Mouse (Mus musculus): ENCODE results near the gene Rbfox2. TPM values are rescaled to one million over a fixed set of nuclear protein-coding genes. Genes with fewer than 3 reads are reported as not detected.

Gene Rbfox2
- total RNA-seq, 2 experiments from 2014 or later, result 248 to 258 TPM

DNA sequence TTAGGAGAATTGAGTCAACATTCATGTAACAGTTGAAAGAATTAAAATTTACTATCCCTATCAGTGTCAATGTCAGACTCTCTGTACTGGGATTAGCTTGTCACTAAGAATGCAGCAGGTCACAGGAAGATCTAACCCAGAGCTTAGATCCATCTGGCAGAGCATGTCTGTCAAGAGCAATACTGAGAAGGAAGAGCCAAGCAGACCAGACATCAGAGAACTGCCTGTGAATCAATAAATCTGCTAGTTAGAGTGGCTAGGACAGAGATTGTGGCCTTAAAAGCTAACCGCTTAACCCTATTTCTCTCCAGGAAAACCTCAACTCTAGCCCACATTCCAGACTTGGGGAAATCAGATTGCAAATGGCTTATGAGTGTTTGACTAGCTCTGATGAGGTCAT lies 220.3 kb downstream of the Rbfox2 start:
- no peak for TF ChIP-seq CTCF (IDR thresholded peaks at IDR 0.05)
- H3K4me3 ChIP-seq, result no peak overlapping the region
- H3K27ac ChIP-seq, result no peak overlapping the region
- intact Hi-C loops (cut with DNase I), result no loop called here
- DNase-seq (ENCODE audit: extremely low spot score in 1 of 2, low spot score in 2 of 2), result no peak

DNA sequence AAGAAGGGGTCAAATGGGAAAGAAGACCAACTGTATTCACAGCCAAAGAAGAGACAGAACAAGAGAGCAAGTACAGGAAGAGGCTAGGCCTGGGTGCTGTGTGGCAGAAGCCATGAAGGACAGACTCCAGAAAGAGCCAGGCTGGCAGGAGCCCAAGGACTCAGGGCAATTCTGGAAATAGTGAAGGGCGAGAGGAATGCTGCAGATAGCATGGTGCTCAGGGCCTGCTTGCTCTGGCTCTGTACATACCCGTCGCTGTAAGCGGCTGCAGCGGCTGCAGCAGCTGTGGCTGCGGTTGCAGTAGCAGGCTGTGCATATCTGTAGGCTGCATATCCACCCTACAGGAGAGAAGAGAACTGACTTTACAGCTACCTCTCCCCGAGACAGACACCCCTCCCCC lies 221.0 kb downstream of the Rbfox2 start:
- intact Hi-C loops (cut with DNase I), result no loop called here
- no peak for TF ChIP-seq CTCF (IDR thresholded peaks at IDR 0.05)
- no peak for DNase-seq (ENCODE audit: extremely low spot score in 1 of 2, low spot score in 2 of 2)
- no peak overlapping the region for H3K27ac ChIP-seq
- H3K4me3 ChIP-seq, result no peak overlapping the region

DNA sequence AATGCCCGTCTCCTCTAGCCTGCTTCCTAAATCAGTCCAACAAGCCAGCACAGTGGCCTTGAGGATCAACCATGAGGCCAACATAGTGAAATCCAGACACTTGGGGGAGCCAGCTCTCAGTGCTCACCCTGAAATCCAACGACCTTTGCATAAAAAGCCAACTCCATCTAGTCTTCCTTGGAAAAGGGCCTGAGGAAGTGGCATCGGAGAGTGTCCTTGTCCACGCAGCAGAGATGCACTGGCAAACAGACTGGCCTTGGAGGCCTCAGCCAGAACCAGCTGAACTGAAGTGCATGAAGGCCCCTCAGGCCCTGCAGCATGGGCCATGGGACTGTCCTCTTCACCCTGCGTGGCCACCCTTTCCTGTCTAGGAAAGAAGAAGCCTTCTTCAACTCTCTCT lies 225.3 kb downstream of the Rbfox2 start:
- intact Hi-C loops (cut with DNase I), result no loop called here
- no peak overlapping the region for H3K4me3 ChIP-seq
- peak overlapping the region; percentile 61 for H3K27ac ChIP-seq
- no peak; the same call in 1 of the 2 replicates for TF ChIP-seq CTCF (IDR thresholded peaks at IDR 0.05)
- no peak for DNase-seq (ENCODE audit: extremely low spot score in 1 of 2, low spot score in 2 of 2)

DNA sequence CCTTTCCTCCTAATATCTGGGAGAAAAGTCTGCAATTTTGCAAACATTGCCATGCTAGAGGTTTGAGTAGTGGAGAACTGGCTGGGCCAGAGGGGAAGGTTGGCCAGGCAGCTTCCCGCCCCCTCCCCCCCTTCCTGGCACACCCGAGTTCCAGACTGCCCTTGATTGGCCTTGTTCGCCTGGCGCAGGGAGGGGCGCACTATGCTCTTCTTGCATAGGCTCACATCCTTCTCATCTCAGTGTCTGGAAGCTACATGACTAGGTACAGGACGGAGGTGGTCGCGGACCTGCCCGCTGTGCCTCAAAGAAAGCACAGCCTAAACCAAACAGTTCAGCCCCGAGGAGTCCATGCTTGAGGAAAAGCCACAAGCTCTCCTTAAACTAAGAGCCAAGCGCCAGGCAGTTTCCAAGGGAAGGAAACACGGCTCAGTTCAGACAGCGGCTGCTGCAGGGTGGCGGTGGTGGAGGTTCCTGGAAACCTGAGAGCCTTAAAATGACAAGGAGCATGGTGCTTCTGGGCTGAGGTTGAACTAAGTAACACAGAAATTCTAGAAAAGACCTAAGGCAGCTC lies 226.0 kb downstream of the Rbfox2 start:
- Histone ChIP-seq H3K4me3 (no peak overlapping the region), H3K27ac (peak overlapping the region; percentile 61)
- no peak for TF ChIP-seq CTCF (IDR thresholded peaks at IDR 0.05)
- intact Hi-C loops (cut with DNase I), result no loop called here
- DNase-seq (ENCODE audit: extremely low spot score in 1 of 2, low spot score in 2 of 2), result no peak

DNA sequence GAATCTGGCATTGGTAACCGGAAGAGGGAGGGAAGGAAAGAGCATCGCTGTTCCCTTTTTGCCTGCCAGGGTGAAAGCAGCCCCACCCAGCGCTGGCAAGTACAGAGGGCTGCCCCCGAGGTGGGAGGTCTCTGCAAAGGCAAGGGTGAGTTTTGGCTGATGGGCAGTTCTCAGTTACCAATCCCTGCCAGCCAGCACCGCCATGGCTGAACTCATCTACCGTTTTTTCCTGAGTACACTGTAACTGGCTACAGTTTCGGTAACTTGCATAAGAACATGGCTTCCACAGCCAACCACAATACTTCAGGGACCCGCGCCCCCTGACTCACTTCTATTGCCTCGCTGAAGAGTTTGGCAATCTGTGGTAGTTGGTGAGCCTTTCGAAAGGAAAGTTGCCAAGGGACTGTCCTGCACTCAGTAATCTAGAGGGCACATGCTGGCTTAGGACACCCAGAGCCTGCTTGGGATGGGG lies 226.9 kb downstream of the Rbfox2 start:
- H3K27ac ChIP-seq, result peak overlapping the region; percentile 59
- intact Hi-C loops (cut with DNase I), result no loop called here

DNA sequence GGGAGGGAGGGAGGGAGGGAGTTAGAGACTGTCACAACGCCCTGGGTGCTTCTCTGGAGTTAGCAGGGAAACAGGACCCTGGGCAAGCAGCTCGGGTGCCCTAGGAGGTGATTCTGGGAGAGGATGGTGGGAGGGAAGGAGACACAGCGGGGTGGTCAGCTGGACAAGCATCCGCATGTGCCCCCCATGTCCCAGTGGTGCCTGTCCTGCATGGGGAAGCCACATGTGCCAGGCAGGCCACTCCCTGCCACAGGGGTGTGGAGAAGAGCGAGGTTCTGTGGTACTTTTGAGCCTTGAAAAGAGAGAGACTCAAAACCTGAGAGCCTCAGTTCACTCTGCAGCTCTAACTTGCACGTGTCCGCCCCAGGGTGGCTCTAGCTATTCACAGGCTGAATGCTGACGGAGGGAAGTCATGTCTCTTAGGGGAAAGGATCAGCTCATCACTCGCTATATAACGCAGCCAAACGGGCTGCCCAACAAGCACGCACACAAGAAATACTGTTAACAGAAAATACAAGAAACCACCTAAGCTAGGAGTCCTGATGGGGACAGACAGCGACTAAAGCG lies 227.5 kb downstream of the Rbfox2 start:
- intact Hi-C loops (cut with DNase I), result no loop called here
- peak overlapping the region; percentile 59 for H3K27ac ChIP-seq
- no peak overlapping the region for H3K4me3 ChIP-seq
- no peak for DNase-seq (ENCODE audit: extremely low spot score in 1 of 2, low spot score in 2 of 2)
- TF ChIP-seq CTCF (IDR thresholded peaks at IDR 0.05), result no peak

More for the DNA sequence above, 226.9 kb downstream of the Rbfox2 start:
- TF ChIP-seq CTCF (IDR thresholded peaks at IDR 0.05), result no peak
- no peak for DNase-seq (ENCODE audit: extremely low spot score in 1 of 2, low spot score in 2 of 2)
- H3K4me3 ChIP-seq, result no peak overlapping the region

DNA sequence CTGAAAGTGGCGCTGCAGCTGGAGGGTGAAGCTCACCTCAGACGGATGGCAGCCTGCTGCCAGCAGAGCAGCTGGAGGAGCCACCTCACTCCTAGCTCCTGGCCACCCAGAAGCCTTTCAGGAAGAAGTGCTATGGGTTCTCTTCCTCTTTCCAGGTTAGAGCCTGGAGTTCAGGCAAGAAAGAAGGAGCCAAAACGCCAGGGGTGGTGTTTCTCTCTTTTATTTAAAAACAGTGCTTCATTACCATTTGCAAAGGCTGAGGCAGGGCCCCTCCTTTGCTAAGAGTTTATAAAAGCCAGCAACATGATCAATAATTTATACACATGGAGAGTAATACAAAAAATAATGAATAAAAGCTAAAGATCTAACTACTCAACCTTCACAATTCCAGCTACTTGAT lies 228.0 kb downstream of the Rbfox2 start:
- TF ChIP-seq CTCF (IDR thresholded peaks at IDR 0.05), result no peak
- intact Hi-C loops (cut with DNase I), result no loop called here
- no peak for DNase-seq (ENCODE audit: extremely low spot score in 1 of 2, low spot score in 2 of 2)
- no peak overlapping the region for H3K4me3 ChIP-seq
- H3K27ac ChIP-seq, result no peak overlapping the region

DNA sequence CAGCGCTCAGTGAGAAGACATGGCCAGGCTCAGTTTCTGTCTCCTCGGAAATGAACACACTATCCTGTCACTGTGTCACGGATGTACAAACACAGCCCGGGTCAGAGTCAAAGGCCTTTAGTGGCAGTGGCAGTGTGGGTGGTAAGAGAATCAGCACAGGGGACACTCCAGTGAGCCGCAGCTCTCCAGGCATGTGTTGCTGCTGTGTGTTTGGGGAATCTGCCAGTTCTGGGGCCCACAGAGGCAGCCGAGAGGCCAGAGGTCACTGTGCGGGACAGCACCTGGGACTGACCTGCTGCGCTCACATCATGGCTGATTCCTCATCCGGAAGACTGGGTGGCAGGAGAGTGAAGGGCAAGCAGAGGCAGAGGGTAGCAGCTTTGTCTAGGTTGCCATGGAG lies 228.9 kb downstream of the Rbfox2 start:
- intact Hi-C loops (cut with DNase I), result no loop called here

DNA sequence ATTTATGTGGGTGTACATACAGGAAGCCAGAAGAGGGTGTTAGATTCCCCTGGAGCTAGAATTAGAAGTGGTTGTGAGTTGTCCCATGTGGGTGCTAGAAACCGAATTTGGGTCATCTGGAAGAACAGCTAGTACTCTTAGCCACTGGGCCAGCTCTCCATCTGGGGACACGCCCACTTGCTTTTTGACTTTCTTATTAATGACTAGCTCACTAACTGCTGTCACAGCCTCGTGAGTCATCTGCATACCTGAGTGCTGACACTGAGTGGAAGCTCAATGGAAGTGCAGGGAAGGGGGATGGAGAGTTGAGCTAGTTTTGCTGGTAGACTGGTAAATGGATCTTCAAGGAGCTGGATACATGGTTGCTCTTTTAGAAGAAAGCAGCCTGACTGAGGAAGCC lies 230.3 kb downstream of the Rbfox2 start:
- TF ChIP-seq CTCF (IDR thresholded peaks at IDR 0.05), result no peak
- H3K4me3 ChIP-seq, result no peak overlapping the region
- intact Hi-C loops (cut with DNase I), result no loop called here
- peak in 1 of 2 experiments; percentile 42 for DNase-seq (ENCODE audit: extremely low spot score in 1 of 2, low spot score in 2 of 2)
- H3K27ac ChIP-seq, result peak overlapping the region; percentile 69

More for the DNA sequence above, 228.9 kb downstream of the Rbfox2 start:
- Histone ChIP-seq H3K27ac (peak overlapping the region; percentile 63), H3K4me3 (no peak overlapping the region)
- TF ChIP-seq CTCF (IDR thresholded peaks at IDR 0.05), result no peak
- no peak for DNase-seq (ENCODE audit: extremely low spot score in 1 of 2, low spot score in 2 of 2)

DNA sequence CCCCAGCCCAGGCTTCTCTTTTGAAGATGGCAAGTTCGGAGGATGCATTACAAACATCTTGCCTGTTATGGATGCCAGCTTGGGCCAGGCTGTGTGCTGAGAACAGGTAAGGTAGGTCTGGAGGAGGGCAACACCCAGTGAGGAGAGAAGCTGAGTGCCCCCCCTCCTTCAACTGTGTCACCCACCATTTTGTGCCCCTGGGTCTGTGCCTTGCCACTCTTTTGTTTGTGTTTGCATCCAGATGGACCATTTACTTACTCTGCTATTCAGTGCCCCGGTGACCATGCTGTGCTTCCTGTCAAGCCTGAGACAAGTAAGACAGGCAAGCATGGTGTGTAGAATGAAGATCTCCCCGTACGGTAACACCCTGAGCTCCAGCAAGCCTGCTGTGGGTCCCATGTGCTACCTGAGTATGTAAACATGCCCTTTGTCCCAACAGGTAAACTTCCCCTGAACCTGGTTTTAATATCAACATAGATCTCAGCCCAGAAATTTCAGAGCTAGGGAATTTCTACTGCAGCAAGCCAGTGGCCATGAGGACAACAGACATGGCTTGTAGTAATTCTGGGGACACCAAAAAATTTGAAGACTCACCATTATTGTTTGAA lies 234.1 kb downstream of the Rbfox2 start:
- intact Hi-C loops (cut with DNase I), result no loop called here
- TF ChIP-seq CTCF (IDR thresholded peaks at IDR 0.05), result no peak
- no peak for DNase-seq (ENCODE audit: extremely low spot score in 1 of 2, low spot score in 2 of 2)
- no peak overlapping the region for H3K4me3 ChIP-seq
- no peak overlapping the region for H3K27ac ChIP-seq

DNA sequence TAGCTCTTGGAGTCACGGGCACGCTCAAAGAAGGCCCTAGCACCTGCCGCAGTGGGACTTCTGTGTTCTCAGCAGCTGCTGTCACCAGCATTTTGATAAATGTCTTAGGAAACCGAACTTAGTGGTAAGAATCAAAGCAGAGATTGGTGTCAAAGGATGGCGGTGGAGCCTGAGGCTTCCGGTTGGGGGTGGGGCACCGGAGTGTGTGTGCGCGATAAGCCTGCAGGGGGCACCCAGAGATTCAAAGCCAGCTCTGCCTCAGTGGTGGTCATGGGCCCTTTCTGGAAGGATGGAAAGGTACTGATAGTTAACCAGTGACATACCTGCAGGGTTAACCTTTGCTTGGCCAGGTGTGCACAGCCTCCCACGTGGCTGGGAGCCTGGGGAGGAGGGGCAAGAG lies 235.3 kb downstream of the Rbfox2 start:
- intact Hi-C loops (cut with DNase I), result no loop called here
- H3K4me3 ChIP-seq, result no peak overlapping the region
- peak; percentile 51 for TF ChIP-seq CTCF (IDR thresholded peaks at IDR 0.05)
- DNase-seq (ENCODE audit: extremely low spot score in 1 of 2, low spot score in 2 of 2), result peak in 1 of 2 experiments; percentile 45
- H3K27ac ChIP-seq, result peak overlapping the region; percentile 42

DNA sequence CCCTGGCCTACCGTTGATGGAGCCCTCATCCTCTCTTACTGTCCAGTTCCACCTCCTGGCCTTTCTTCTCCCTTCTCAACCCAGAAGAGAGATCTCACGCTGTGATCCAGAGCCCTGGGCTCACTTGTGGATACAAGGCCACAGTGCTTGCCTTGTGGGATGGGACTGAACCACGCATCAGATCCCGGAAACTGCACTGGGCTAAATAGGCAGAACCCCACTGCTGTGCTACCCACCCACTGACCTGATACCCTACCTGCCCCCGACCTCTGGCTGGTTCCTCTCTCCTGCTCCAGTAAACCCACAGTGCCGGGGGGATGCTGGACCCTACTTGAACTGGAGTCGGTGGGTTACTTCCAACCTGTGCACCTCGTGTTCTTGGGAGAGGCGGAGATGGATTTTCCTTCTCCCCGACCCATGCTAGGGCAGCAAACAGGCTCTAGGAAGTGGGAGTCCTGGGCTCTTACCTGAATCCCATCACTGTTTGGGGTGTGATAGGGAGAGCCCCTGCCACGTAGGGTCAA lies 236.0 kb downstream of the Rbfox2 start:
- intact Hi-C loops (cut with DNase I), result no loop called here
- Histone ChIP-seq H3K4me3 (no peak overlapping the region), H3K27ac (peak overlapping the region; percentile 42)
- TF ChIP-seq CTCF (IDR thresholded peaks at IDR 0.05), result no peak
- no peak for DNase-seq (ENCODE audit: extremely low spot score in 1 of 2, low spot score in 2 of 2)

Data from left cerebral cortex, adult 2 months (tissue).